Mouse (Mus musculus) olfactory bulb, adult 2 months (tissue): ENCODE results near the gene Adgrl3.

ENCODE experiments used
- CTCF ChIP-seq: fragments of 200-500 bp; IDR thresholded peaks from 2 replicates; pipeline ENCODE4 v1.5.1; 2012; ENCODE audit warnings: low read depth, mild to moderate bottlenecking, low read length, moderate library complexity; ENCODE audit not compliant: insufficient read depth
- POLR2A ChIP-seq: fragments of 200-500 bp; IDR thresholded peaks from 2 replicates; pipeline ENCODE4 v1.6.1; 2012; ENCODE audit warnings: mild to moderate bottlenecking, low read depth, low read length, moderate library complexity; ENCODE audit not compliant: insufficient read depth

GRCm38 (mm10) chr5:81225486-81225885, 205.5 kb downstream of the Adgrl3 start:
- TF ChIP-seq CTCF (no peak), POLR2A (no peak)
